Mouse (Mus musculus): ENCODE measurements at regions not wholly inside any gene's neighbourhood (a gene's known extent, or its start where the extent isn't known, plus 50 kb on each side); places are given as distances from the start of the nearest gene placed in this dataset.
A peak's percentile ranks its signal among the peaks of the same experiment; 100 is the strongest.

- DNase-seq (ENCODE audit: low read depth, low spot score) = no peak
Observed at GRCm38 (mm10) chr14:25272366-25273156, 186.4 kb upstream of the Zmiz1 start.

DNA sequence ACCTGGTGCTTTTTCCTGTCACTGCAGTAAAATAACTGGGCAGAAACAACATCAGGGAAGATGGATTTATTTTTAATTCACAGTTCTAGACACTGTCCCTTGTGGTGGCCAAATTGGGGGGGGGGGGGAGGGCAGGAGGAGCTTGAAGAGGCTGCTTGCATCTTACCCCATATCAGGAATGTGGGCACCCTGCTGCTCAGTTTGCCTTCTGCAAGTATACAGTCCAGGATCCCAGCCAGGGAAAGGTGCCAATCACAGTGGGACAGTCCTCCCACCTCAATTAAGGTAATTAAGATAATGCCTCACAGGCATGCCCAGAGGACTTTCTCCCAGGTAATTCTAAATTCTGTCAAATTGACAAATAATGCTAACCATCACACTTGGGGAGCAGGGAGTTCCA, 179.2 kb upstream of the Zmiz1 start:
- DNase-seq (ENCODE audit: low read depth, low spot score) = no peak

DNA sequence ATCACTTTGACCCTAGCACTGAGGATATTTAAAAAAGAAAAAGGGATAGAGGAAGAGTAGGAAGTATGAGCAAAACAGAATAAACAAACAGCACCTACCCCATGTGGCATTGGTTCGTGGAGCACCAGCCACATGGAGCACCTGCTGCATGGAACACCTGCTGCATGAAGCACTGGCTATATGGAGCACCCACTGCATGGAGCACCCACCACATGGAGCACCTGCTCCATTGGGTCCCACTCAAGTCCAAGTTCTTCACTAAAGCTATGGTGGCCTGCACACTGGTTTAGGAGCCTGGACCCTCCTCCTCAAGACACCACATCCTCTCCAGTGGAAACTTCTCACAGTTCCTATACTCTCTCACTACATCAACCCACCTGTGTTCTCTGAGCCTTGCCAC, 166.4 kb upstream of the Zmiz1 start:
- DNase-seq (ENCODE audit: low read depth, low spot score) = no peak

DNA sequence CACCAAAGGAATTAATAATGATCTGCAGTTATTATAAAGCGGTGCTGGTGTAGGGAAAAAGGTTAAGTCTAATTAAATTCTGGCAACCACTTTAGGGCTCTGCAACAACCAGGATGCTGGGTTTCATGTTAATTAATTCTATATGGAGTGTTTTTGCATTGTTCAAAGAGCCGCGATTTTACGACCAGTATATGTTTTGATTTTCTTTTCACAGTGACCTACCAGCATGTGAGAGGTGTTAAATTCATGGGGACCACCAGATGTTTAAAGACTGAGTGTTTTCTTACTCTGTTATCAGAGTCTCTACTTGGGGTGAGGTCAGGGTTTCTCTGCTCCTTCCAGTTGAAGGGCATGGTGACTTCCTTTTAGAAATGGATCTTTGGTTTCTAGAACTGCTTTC, 164.8 kb upstream of the Zmiz1 start:
- no peak for DNase-seq (ENCODE audit: low read depth, low spot score)

DNA sequence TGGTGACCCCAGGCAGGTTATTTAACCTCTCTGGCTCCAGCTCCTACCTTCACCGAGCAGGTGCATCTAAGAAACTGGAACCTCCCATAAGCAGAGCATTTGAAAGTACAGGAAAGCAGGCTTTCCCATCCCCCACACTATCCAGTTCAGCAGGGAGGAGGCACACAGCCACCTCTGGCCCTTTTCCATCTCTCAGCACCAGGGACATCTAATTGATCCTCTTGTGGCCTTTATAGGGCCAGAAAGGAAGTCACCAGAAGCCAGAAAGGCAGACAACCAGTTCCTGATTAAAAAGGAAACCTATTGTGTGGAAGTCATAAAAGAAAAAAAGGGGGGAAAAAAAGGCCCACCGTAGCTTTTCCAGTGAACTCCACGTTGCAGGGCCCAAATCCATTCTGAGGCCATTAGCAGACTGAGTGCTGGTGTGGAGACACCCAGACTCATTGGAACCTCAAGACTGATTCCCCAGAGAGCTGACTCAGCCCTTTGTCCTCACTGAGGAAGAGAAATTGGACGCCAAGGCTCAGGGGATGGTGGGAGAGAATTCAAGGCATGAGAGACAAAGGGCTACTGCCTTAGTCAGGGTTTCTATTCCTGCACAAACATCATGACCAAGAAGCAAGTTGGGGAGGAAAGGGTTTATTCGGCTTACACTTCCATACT, 163.2 kb upstream of the Zmiz1 start:
- no peak for DNase-seq (ENCODE audit: low read depth, low spot score)

GRCm38 (mm10) chr14:25299673-25300190, 159.3 kb upstream of the Zmiz1 start:
- no peak for DNase-seq (ENCODE audit: low read depth, low spot score)

DNA sequence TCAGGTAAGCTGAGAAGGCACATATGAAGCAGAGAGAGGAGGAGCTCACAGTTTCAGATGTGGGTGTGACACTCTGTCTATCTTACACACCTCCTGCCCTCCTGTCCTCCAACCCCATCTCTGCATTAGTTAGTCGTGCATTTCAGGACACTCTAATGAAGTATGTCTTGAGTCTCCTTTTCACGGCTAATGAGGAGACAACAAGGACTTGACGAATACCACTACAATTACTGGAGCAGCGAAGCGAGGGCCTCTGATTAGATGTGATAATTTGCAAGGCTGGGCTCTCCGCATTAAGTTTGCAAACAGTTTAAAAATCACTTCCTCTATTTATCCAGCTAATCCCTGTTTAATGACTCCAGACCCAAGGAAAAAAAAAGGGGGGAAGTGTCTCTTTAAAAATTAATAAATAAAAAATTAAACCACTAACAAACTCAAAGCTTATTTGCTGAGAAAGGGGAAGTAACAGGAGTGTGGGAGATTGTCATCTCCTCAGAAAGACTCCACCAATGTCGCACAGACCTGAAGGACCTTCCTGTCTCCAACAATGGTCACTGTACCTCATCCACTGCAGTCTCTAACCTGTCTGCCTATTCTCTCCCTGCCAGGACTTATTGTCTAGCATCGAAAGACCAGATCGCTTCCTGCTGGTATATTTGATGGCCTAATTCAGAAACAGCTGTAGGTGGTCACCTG, 157.5 kb upstream of the Zmiz1 start:
- DNase-seq (ENCODE audit: low read depth, low spot score) = no peak

DNA sequence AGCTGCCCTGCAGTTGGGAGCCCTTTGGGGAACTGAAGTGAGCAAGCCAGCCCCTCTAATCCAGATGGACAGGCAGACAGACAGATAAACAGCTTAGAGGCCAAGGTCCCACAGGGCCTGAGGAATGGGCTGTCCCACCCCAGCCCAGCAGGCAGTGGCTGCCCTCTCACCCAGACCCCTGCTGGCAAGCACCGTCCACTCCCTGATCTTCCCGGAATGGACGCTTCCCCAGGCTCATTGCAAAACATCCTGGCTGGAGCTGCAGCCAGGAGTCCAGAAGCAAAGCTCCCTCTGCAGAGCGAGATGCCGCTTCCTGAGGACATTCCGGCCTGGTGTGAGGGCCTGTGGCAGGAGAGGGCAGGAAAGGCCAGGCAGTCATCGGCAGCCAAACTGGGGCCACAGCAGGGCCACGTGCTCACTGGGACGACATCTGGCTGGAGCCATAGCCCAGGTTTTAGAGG, 154.6 kb upstream of the Zmiz1 start:
- DNase-seq (ENCODE audit: low read depth, low spot score) = peak; percentile 87

DNA sequence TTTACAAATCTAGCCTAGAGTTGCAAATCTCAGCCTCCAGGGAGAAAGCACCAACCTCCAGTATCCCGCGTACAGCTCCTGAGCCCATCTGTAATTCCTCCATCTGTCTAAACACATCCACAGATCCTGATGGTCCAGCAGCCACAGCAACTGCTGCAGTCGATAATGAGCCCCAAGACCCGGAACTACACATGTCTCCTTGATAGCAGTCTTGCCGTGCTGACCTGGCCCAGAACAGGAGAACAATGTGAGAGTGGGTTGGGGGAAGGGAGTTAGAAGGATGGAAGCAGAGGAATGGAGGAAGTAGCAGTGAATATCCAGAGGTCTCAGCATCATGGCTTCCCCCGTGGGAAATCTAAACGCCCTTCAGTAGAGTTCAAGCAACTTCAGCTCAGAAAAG, 152.8 kb upstream of the Zmiz1 start:
- DNase-seq (ENCODE audit: low read depth, low spot score) = no peak

DNA sequence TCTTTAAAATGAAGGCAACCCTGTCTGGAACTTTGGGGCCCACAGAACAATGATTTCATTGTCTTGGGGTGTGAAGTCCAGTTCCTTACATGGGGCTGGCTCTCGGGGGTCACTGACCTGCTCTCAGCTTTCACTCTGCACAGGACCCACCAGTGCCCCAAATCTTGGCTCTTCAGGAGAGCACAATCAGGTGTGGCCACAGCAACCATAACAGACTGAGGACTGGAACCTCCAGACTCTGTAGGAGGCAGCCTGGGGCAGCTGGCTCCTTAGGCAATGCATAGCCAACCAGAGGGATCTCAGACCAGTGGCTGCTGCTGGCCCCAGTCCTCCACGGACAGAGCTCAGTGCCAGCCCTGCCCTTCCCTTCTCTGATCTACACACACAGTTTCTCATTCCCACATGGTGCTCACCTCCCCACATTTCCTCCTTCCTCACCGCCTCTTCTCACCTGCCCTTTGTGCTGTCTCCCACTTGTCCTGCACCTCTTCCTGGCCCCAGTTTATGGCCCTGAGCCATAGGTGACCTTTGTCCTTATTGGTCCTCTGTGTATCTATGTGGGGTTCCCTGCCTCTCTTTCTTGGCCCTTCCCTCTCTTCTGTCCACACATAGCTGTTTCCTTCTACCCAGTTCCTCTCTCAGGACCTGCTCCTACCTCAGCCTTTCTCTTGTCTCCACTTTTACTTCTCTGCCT, 151.9 kb upstream of the Zmiz1 start:
- no peak for DNase-seq (ENCODE audit: low read depth, low spot score)

DNA sequence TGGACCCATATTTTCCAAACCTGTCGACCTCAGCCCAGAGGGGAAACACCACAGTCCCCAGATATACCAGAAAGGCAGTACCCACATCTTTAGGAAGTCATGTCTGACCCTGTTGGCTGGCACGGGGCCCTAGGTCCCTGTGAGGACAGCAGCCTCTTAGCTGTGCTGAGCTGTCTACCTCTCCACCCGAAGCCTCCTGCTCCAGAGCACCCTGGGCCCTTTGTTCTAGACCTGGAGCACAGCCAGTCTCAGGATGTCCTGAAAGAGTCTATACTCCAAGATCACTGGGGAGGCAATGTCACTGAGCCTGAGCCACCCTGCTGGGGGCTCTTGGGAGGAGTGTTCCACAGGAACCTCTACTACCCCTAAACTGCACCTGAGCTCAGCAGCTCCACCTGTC, 150.9 kb upstream of the Zmiz1 start:
- no peak for DNase-seq (ENCODE audit: low read depth, low spot score)

GRCm38 (mm10) chr14:25310671-25311151, 148.3 kb upstream of the Zmiz1 start:
- peak; percentile 46 for DNase-seq (ENCODE audit: low read depth, low spot score)

DNA sequence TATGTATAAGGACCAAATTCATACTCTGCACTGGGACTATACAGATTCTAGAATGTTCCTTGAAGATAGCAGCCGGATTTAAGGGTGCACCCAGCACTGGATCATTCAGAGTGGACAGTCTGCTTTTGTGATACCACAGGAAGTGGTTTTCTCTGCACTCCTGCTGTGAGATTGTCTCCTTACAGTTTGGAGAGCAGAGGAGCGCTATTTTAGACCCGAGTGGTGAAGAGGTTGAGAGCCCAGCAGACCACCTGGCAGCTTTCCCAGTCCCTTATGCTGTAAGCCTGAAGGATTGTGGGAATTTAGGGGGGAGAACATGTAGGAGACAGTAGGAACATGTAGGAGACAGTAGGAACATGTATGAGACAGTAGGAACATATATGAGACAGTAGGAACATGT, 147.5 kb upstream of the Zmiz1 start:
- no peak for DNase-seq (ENCODE audit: low read depth, low spot score)

GRCm38 (mm10) chr14:25312135-25312534, 146.8 kb upstream of the Zmiz1 start:
- no peak for DNase-seq (ENCODE audit: low read depth, low spot score)

DNA sequence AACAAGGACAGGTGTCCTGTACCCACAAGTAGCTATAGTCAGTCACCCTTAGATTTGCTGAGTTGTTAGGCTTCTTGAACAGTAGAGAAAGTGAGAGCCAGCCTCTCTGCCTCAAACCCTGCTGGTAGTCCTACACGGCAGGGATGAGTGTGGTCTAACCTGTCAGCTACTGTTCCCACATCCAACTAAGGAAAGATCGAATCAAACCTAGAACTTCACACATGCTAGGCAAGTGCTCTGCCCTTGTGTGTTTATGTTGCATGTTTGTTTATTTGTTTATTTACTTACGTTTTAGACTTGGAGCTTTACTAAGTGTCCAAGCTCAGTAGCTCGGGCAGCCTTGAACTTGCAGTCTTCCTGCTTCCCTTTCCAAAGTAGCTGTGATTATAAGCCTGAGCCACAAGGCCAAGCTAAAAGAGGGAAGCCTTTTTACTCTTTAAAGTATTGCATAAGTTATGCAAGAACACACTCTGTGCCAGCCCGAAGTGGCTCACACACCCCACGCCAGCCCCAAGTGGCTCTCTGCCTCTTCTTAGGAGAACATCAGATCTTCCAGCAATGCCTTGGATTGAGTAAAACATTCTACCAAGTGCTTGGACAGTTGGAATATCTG, 146.1 kb upstream of the Zmiz1 start:
- no peak for DNase-seq (ENCODE audit: low read depth, low spot score)

DNA sequence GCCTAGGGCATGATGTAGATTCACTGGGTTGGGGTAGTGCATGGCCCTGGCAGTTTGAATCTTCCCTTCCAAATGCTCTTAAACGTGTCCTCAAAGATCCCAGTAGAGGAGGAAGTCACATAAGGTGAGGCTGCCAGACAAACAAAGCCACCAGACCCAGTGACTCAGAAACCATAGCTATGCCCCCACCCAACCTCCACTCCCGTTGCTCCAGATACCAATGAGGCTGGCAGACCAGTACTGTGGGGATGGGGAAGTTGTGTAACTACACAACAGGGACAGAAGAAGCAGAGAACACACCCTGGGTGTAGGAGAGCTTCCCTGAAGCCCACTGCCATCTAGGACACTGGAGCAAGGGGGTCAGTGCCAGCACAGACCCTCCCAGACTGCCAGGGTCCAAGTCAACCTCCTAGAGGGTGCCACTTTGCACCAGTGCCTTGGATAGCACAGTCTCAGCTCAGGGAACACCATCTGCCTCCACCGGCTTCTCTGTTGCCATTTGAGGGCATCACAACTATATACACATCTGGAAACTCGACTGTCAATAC, 145.2 kb upstream of the Zmiz1 start:
- no peak for DNase-seq (ENCODE audit: low read depth, low spot score)

DNA sequence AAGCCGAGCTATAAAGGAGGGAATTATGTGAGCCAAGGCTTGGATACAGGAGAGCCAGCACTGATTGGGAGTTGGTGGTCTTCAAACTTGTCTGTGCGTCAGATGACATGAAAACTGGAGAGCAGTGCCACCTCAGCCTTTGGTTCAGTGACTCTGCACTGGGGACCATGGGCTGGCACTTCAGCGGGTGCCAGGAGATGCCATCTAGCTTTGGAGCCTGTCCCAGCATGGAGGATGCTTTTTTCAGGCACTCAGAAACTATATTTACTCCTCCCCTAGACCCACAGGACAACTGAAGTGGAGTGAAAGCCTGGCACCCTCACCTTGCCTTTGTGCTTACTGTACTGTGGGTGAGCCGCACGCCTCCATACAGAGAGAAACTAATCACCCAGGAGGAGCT, 142.5 kb upstream of the Zmiz1 start:
- DNase-seq (ENCODE audit: low read depth, low spot score) = no peak

DNA sequence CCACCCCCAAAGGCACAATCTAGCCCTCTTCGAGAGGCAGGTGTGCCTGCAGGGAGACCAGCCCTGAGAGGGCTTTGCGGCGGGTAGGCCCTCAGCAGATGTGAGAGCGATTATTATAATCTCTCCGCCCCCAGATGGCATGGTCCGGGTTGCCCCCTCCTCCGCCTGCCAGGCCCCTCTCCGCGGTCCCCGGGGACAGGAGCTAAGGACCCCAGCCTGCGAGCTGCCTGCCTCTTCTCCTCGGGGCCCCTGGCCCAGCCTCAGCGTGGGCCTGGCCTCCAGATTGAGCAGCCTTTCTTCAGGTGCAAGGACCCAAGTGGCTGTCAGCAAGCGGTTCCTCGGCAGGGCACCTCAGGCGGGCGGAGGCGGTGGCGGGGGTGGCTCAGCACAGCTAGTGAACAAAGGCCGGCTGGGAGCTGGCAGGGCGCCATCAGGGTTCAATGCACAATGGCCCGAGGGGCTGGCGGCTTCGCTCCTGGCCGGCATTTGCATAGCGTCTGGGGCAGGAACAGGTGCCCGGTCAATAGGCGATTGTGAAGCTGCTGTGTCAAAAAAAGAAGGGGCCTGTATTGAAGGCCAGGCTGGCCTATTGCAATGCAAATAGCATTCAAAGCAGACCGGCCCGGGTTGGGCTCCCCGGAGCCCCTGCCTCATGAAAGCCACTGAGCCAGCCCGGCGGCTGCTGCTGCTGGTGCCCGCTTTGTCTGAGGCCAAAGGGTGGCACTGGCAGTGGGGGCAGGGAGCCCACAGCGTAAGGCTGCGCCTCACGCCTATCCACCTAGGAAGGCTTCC, 141.1 kb upstream of the Zmiz1 start:
- DNase-seq (ENCODE audit: low read depth, low spot score) = no peak

DNA sequence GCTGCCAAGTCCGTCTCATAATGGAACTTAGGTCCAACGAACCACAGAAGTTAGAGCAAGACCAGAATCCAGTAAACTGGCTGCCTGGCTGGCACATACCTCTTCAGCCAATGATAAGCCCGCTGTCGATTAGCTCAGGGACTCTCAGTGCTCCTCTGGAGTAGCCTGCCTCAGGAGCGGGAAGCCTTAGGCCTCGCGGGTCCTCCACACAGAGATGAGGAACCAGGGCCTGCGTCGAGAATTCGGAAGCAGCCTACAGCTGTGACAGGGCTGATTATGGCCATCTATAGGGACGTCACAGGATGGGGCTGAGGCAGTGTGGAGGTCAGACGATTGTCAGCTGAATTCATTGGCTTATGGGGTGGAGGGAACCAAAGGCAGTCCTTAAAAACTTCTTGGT, 140.1 kb upstream of the Zmiz1 start:
- DNase-seq (ENCODE audit: low read depth, low spot score) = no peak

- DNase-seq (ENCODE audit: low read depth, low spot score) = no peak
Observed at GRCm38 (mm10) chr14:25320141-25320540, 138.8 kb upstream of the Zmiz1 start.

Measured in skeletal muscle tissue, adult 2 months (tissue).